Comparison of ENCODE assay signal across 15 mouse cellular contexts in genomic region chr5:135367841-135368240, GRCm38 (mm10). TPM values are rescaled to one million over a fixed set of nuclear protein-coding genes. Genes with fewer than 3 reads are reported as not detected.
A peak's percentile ranks its signal among the peaks of the same experiment; 100 is the strongest.
DNase-seq lines count a peak whose midpoint lies in the region; ATAC-seq lines count a peak whose summit lies in the region.
"Had no signal": no experiment of that assay in that cellular context is flagged by ENCODE, and none has a peak within 500 bp of the region (broad histone marks: within the 10 kb centered on the region; RNA-seq: fewer than 3 reads in every experiment).

No protein-coding gene starts in this region.

- WGBS in forebrain, embryonic 14.5 days, result 56% methylated on average over 6 of the region's 6 CpGs
- WGBS in forebrain, embryonic 10.5 days, result 56% methylated on average over 6 of the region's 6 CpGs

- peaks cover 9% of the 10 kb centered on the region for H3K4me1 ChIP-seq in forebrain, embryonic 14.5 days (ENCODE audit: control insufficient read depth, insufficient read depth, low read length)
- peaks cover 20% of the 10 kb centered on the region for H3K4me1 ChIP-seq in forebrain, embryonic 10.5 days

- no peak overlapping the region for H3K27ac ChIP-seq in forebrain, embryonic 14.5 days (ENCODE audit: low read depth, low read length)
- no peak overlapping the region for H3K27ac ChIP-seq in forebrain, embryonic 10.5 days
- H3K27ac ChIP-seq: lung, embryonic 15.5 days had no signal

- H3K4me2 ChIP-seq in forebrain, embryonic 14.5 days (ENCODE audit: low read length), result no peak overlapping the region
- H3K4me2 ChIP-seq: lung, embryonic 15.5 days had no signal

- no peak overlapping the region for H3K4me3 ChIP-seq in forebrain, embryonic 14.5 days (ENCODE audit: low read depth, low read length)
- no peak overlapping the region for H3K4me3 ChIP-seq in forebrain, embryonic 10.5 days
- H3K4me3 ChIP-seq: lung, embryonic 15.5 days had no signal

- H3K9ac ChIP-seq in forebrain, embryonic 14.5 days (ENCODE audit: low read length), result no peak overlapping the region
- H3K9ac ChIP-seq: lung, embryonic 15.5 days had no signal

- ATAC-seq in forebrain, embryonic 14.5 days, result no peak

- peaks cover 15% of the 10 kb centered on the region for H3K36me3 ChIP-seq in forebrain, embryonic 14.5 days (ENCODE audit: control insufficient read depth, insufficient read depth, low read length)
- peaks cover 18% of the 10 kb centered on the region for H3K36me3 ChIP-seq in forebrain, embryonic 10.5 days (replicated peaks)

- H3K27me3 ChIP-seq in forebrain, embryonic 14.5 days (replicated peaks; ENCODE audit: control insufficient read depth, insufficient read depth, low read length), result no peaks in the 10 kb centered on the region
- H3K27me3 ChIP-seq in forebrain, embryonic 10.5 days (ENCODE audit: poor library complexity, severe bottlenecking), result peaks cover 4% of the 10 kb centered on the region; the same call in 1 of the 2 replicates
- H3K27me3 ChIP-seq: lung, embryonic 15.5 days had no signal

- no peaks in the 10 kb centered on the region for H3K9me3 ChIP-seq in forebrain, embryonic 14.5 days (replicated peaks; ENCODE audit: control insufficient read depth, low read length)
- no peaks in the 10 kb centered on the region for H3K9me3 ChIP-seq in forebrain, embryonic 10.5 days
- H3K9me3 ChIP-seq: lung, embryonic 15.5 days had no signal

- peak; percentile 18 for DNase-seq in forebrain, embryonic 14.5 days (ENCODE audit: low spot score)
- no peak for DNase-seq in forebrain, embryonic 10.5 days (ENCODE audit: extremely low spot score, low spot score)
- peak; percentile 28 to 40 for DNase-seq in kidney, postnatal 25 days
- no peak for DNase-seq in kidney, postnatal 10 days
- DNase-seq in A20 (ENCODE audit: low read depth, low spot score), result peak; percentile 34
- peak; percentile 12 for DNase-seq in T-cell, adult 2 months (ENCODE audit: low spot score)
- DNase-seq in yolk sac, embryonic 10.5 days (ENCODE audit: low spot score), result no peak
- DNase-seq in gastrocnemius, postnatal 25 days, result no peak
- DNase-seq: thymus, postnatal 4 days had no signal

RNA-seq across cellular contexts. Expression of gene Nsun5, which starts 1.9 kb away (rescaled TPM):
- polyA plus RNA-seq in forebrain, embryonic 14.5 days (2014; fragmentation: Nextera tagmentation; extraction: Ambion mirVana), result 27.2 and 29.9 TPM in 2 replicates
- polyA plus RNA-seq in forebrain, embryonic 10.5 days (2016; fragmentation: Nextera tagmentation; extraction: Ambion mirVana), result 49.7 and 51.2 TPM in 2 replicates
- total RNA-seq in gastrocnemius, postnatal 25 days (2021), result 10 to 100 TPM in 1 of 2 experiments, 1 to 10 TPM in 1; 8.9 to 10.2 TPM

RNA-seq across cellular contexts. Expression of gene Trim50, which starts 14.7 kb away (rescaled TPM):
- not detected in 2 replicates for polyA plus RNA-seq in forebrain, embryonic 14.5 days (2014; fragmentation: Nextera tagmentation; extraction: Ambion mirVana)
- polyA plus RNA-seq in forebrain, embryonic 10.5 days (2016; fragmentation: Nextera tagmentation; extraction: Ambion mirVana), result not detected in 2 replicates
- total RNA-seq in gastrocnemius, postnatal 25 days (2021), result not detected
- total RNA-seq: adrenal gland, postnatal 10 days; ES-E14; left cerebral cortex, postnatal 25 days had no signal
- polyA plus RNA-seq: embryonic facial prominence, embryonic 14.5 days; heart, embryonic 14.5 days; lung, embryonic 15.5 days had no signal

RNA-seq across cellular contexts. Expression of gene Fkbp6, which starts 18.0 kb away (rescaled TPM):
- not detected in 2 replicates for polyA plus RNA-seq in forebrain, embryonic 14.5 days (2014; fragmentation: Nextera tagmentation; extraction: Ambion mirVana)
- 0.22 TPM in 1 of 2 replicates, not detected in the other for polyA plus RNA-seq in forebrain, embryonic 10.5 days (2016; fragmentation: Nextera tagmentation; extraction: Ambion mirVana)
- not detected for total RNA-seq in gastrocnemius, postnatal 25 days (2021)
- polyA plus RNA-seq: embryonic facial prominence, embryonic 14.5 days; heart, embryonic 14.5 days; lung, embryonic 15.5 days had no signal

RNA-seq across cellular contexts. Expression of gene Pom121, which starts 26.5 kb away (rescaled TPM):
- polyA plus RNA-seq in forebrain, embryonic 14.5 days (2014; fragmentation: Nextera tagmentation; extraction: Ambion mirVana), result 9.8 and 11.3 TPM in 2 replicates
- polyA plus RNA-seq in forebrain, embryonic 10.5 days (2016; fragmentation: Nextera tagmentation; extraction: Ambion mirVana), result 19.5 and 20.4 TPM in 2 replicates
- total RNA-seq in gastrocnemius, postnatal 25 days (2021), result 1 to 10 TPM; 8.3 to 9.4 TPM

Comparison
In these comparisons a context has a peak if more than half of its experiments do, and no peak if none do; other contexts are left out.
1. DNase-seq: peak in forebrain, embryonic 14.5 days (single experiment), kidney, postnatal 25 days (2 of 2), A20 (single experiment) and T-cell, adult 2 months (single experiment); none in forebrain, embryonic 10.5 days (single experiment), kidney, postnatal 10 days (single experiment), yolk sac, embryonic 10.5 days (single experiment) and gastrocnemius, postnatal 25 days (single experiment).